Mouse (Mus musculus): Measurements from ENCODE around the gene Fibp. TPM values are rescaled to one million over a fixed set of nuclear protein-coding genes. Genes with fewer than 3 reads are reported as not detected.

Gene Fibp
- polyA plus RNA-seq, 1 experiment, result 37.7 TPM

- TF ChIP-seq POLR2A (IDR thresholded peaks at IDR 0.05; ENCODE audit: insufficient read depth, low read length) (no peak), CTCF (IDR thresholded peaks at IDR 0.05; ENCODE audit: low read depth, low read length) (no peak)
- Histone ChIP-seq H3K9ac (ENCODE audit: low read depth, poor library complexity, severe bottlenecking) (no peak overlapping the region), H3K27me3 (ENCODE audit: control insufficient read depth, insufficient read depth, low read length, poor library complexity, severe bottlenecking) (no peaks in the 10 kb centered on the region), H3K36me3 (ENCODE audit: control insufficient read depth, insufficient read depth, low read length, poor library complexity, severe bottlenecking) (no peaks in the 10 kb centered on the region), H3K27ac (ENCODE audit: insufficient read depth, low read length) (no peak overlapping the region), H3K9me3 (replicated peaks; ENCODE audit: control insufficient read depth, insufficient read depth, low read length, poor library complexity, severe bottlenecking) (no peaks in the 10 kb centered on the region), H3K4me3 (ENCODE audit: low read depth, low read length) (no peak overlapping the region), H3K4me1 (ENCODE audit: control insufficient read depth, insufficient read depth, low read length) (no peaks in the 10 kb centered on the region)
Measured at GRCm38 (mm10) chr19:5513005-5513349, 52.6 kb downstream of the Fibp start.

Other genes starting within 250 kb of the Fibp start
- 18.3 and 22.0 TPM in 2 replicates for gene Pacs1, start 187.5 kb upstream of the Fibp start, polyA plus RNA-seq (2011; ENCODE audit: insufficient read depth, insufficient read length, low read depth, missing spikeins)
- gene Sf3b2, start 165.2 kb upstream of the Fibp start, polyA plus RNA-seq (2011; ENCODE audit: insufficient read depth, insufficient read length, low read depth, missing spikeins), result 179 and 185 TPM in 2 replicates
- gene Gal3st3, start 162.3 kb upstream of the Fibp start, polyA plus RNA-seq (2011; ENCODE audit: insufficient read depth, insufficient read length, low read depth, missing spikeins), result 2.5 and 2.9 TPM in 2 replicates
- not detected in 2 replicates for gene Catsper1, start 124.9 kb upstream of the Fibp start, polyA plus RNA-seq (2011; ENCODE audit: insufficient read depth, insufficient read length, low read depth, missing spikeins)
- gene Cst6, start 111.0 kb upstream of the Fibp start, polyA plus RNA-seq (2011; ENCODE audit: insufficient read depth, insufficient read length, low read depth, missing spikeins), result 0.62 and 1.6 TPM in 2 replicates
- 33.1 and 36.6 TPM in 2 replicates for gene Eif1ad, start 93.9 kb upstream of the Fibp start, polyA plus RNA-seq (2011; ENCODE audit: insufficient read depth, insufficient read length, low read depth, missing spikeins)
- gene Banf1, start 93.4 kb upstream of the Fibp start, polyA plus RNA-seq (2011; ENCODE audit: insufficient read depth, insufficient read length, low read depth, missing spikeins), result 370 and 395 TPM in 2 replicates
- 49.1 and 67.8 TPM in 2 replicates for gene Sart1, start 71.9 kb upstream of the Fibp start, polyA plus RNA-seq (2011; ENCODE audit: insufficient read depth, insufficient read length, low read depth, missing spikeins)
- gene Tsga10ip, start 58.1 kb upstream of the Fibp start, polyA plus RNA-seq (2011; ENCODE audit: insufficient read depth, insufficient read length, low read depth, missing spikeins), result 0.49 TPM in 1 of 2 replicates, not detected in the other
- gene Drap1, start 35.6 kb upstream of the Fibp start, polyA plus RNA-seq (2011; ENCODE audit: insufficient read depth, insufficient read length, low read depth, missing spikeins), result 138 and 154 TPM in 2 replicates
- gene AI837181, start 35.5 kb upstream of the Fibp start, polyA plus RNA-seq (2011; ENCODE audit: insufficient read depth, insufficient read length, low read depth, missing spikeins), result 17.5 and 21.9 TPM in 2 replicates
- 1.3 and 2.3 TPM in 2 replicates for gene Fosl1, start 13.1 kb upstream of the Fibp start, polyA plus RNA-seq (2011; ENCODE audit: insufficient read depth, insufficient read length, low read depth, missing spikeins)
- gene Ccdc85b, start 2.7 kb upstream of the Fibp start, polyA plus RNA-seq (2011; ENCODE audit: insufficient read depth, insufficient read length, low read depth, missing spikeins), result 3.3 and 4.2 TPM in 2 replicates
- gene Ctsw, start 7.9 kb downstream of the Fibp start, polyA plus RNA-seq (2011; ENCODE audit: insufficient read depth, insufficient read length, low read depth, missing spikeins), result 1.2 and 1.6 TPM in 2 replicates
- 21.5 and 24.6 TPM in 2 replicates for gene Efemp2, start 13.3 kb downstream of the Fibp start, polyA plus RNA-seq (2011; ENCODE audit: insufficient read depth, insufficient read length, low read depth, missing spikeins)
- gene Mus81, start 27.8 kb downstream of the Fibp start, polyA plus RNA-seq (2011; ENCODE audit: insufficient read depth, insufficient read length, low read depth, missing spikeins), result 14.4 and 19.6 TPM in 2 replicates
- 878 and 879 TPM in 2 replicates for gene Cfl1, start 29.8 kb downstream of the Fibp start, polyA plus RNA-seq (2011; ENCODE audit: insufficient read depth, insufficient read length, low read depth, missing spikeins)
- gene 1700020D05Rik, start 43.2 kb downstream of the Fibp start, polyA plus RNA-seq (2011; ENCODE audit: insufficient read depth, insufficient read length, low read depth, missing spikeins), result 0.99 and 1.5 TPM in 2 replicates
- 6.4 and 7.7 TPM in 2 replicates for gene Snx32, start 49.9 kb downstream of the Fibp start, polyA plus RNA-seq (2011; ENCODE audit: insufficient read depth, insufficient read length, low read depth, missing spikeins)
- 0.46 and 0.52 TPM in 2 replicates for gene Ovol1, start 100.0 kb downstream of the Fibp start, polyA plus RNA-seq (2011; ENCODE audit: insufficient read depth, insufficient read length, low read depth, missing spikeins)
- 1.9 TPM in 2 replicates for gene Ap5b1, start 107.4 kb downstream of the Fibp start, polyA plus RNA-seq (2011; ENCODE audit: insufficient read depth, insufficient read length, low read depth, missing spikeins)
- gene Rnaseh2c, start 141.3 kb downstream of the Fibp start, polyA plus RNA-seq (2011; ENCODE audit: insufficient read depth, insufficient read length, low read depth, missing spikeins), result 47.2 and 56.5 TPM in 2 replicates
- 50.9 and 65.5 TPM in 2 replicates for gene Kat5, start 149.6 kb downstream of the Fibp start, polyA plus RNA-seq (2011; ENCODE audit: insufficient read depth, insufficient read length, low read depth, missing spikeins)
- 28.5 and 32.9 TPM in 2 replicates for gene Rela, start 176.9 kb downstream of the Fibp start, polyA plus RNA-seq (2011; ENCODE audit: insufficient read depth, insufficient read length, low read depth, missing spikeins)
- gene Sipa1, start 203.1 kb downstream of the Fibp start, polyA plus RNA-seq (2011; ENCODE audit: insufficient read depth, insufficient read length, low read depth, missing spikeins), result 13.7 and 19.1 TPM in 2 replicates
- 25.8 and 27.8 TPM in 2 replicates for gene Map3k11, start 228.1 kb downstream of the Fibp start, polyA plus RNA-seq (2011; ENCODE audit: insufficient read depth, insufficient read length, low read depth, missing spikeins)
- gene Pcnx3, start 228.3 kb downstream of the Fibp start, polyA plus RNA-seq (2011; ENCODE audit: insufficient read depth, insufficient read length, low read depth, missing spikeins), result 39.7 and 43.7 TPM in 2 replicates
- gene Kcnk7, start 243.8 kb downstream of the Fibp start, polyA plus RNA-seq (2011; ENCODE audit: insufficient read depth, insufficient read length, low read depth, missing spikeins), result not detected in 2 replicates

All from ES-Bruce4 (cell line).